ENCODE assay signal across 9 mouse cellular contexts in the genomic region with DNA sequence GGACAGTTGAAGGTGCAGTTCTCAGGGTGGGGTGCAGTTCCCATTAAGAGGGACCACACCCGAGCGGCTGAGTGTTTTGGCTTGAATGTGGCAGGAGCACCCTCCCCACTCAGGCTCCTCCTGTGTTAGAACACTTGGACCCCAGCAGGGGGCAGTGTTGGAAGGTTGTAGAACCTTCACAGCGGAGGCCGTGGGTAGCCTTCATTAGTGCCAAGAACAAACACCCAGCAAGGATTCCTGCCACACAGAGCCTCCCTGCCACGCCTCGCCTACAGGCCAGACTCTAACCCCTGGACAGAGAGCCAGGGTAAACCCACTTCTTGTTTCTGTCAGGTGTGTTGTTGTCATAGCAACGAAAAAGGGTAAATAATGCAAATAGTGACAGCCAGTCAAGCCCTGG.
DNase-seq lines count a peak whose midpoint lies in the region; ATAC-seq and TF ChIP-seq lines count a peak whose summit lies in the region.
"Had no signal": no experiment of that assay in that cellular context is flagged by ENCODE, and none has a peak within 500 bp of the region (broad histone marks: within the 10 kb centered on the region; RNA-seq: fewer than 3 reads in every experiment).

No protein-coding gene starts in this region.

- H3K4me2 ChIP-seq in stomach, postnatal 0 days (replicated peaks; ENCODE audit: low read depth), result no peak overlapping the region
- H3K4me2 ChIP-seq: lung, embryonic 15.5 days had no signal

- no peaks in the 10 kb centered on the region for H3K4me1 ChIP-seq in liver, adult 2 months (ENCODE audit: control insufficient read depth, insufficient read depth, low read length)
- no peaks in the 10 kb centered on the region; the same call in 1 of the 2 replicates for H3K4me1 ChIP-seq in stomach, postnatal 0 days (replicated peaks; ENCODE audit: control insufficient read depth, insufficient read depth)

- DNase-seq in left cerebral cortex, postnatal 4 days, result peak; percentile 23
- DNase-seq in left cerebral cortex, postnatal 36 days (ENCODE audit: low spot score in 2 of 2), result no peak
- peak; percentile 19 for DNase-seq in Muller cell, postnatal 12 days (ENCODE audit: inconsistent ontology term)
- peak; percentile 29 for DNase-seq in c-Kit-positive CD71-positive TER-119-positive erythroid progenitor cells, embryonic 14.5 days (ENCODE audit: low spot score)
- peak; percentile 44 for DNase-seq in liver, adult 2 months (ENCODE audit: extremely low read depth, low read depth, low spot score)
- peak; percentile 80 for DNase-seq in stomach, postnatal 0 days (ENCODE audit: low spot score)
- DNase-seq in heart, adult 8-10 months (ENCODE audit: low spot score), result no peak
- DNase-seq in layer of hippocampus, adult 9-10 months (ENCODE audit: low spot score), result no peak

- whole genome bisulfite sequencing in liver, adult 2 months, result 27% methylated on average over 7 of the region's 7 CpGs
- 52% methylated on average over 7 of the region's 7 CpGs for WGBS in stomach, postnatal 0 days

- intact Hi-C loops in left cerebral cortex, postnatal 4 days (cut with DNase I), result loop anchor here (5.0 to 10.0 kb wide), 2 partner anchors 255 to 353 kb away; a partner anchor contains a TSS
- intact Hi-C loops in left cerebral cortex, postnatal 36 days (cut with DNase I), result loop anchor here (10.0 kb wide), 1 partner anchor 53 kb away; no protein-coding TSS in a partner anchor

- peak; percentile 60 for TF ChIP-seq CTCF in liver, adult 2 months (IDR thresholded peaks at IDR 0.05; ENCODE audit: low read depth, low read length)
- peak; percentile 73 for TF ChIP-seq CTCF in stomach, postnatal 0 days (IDR thresholded peaks at IDR 0.05; ENCODE audit: low read depth)

- peak; percentile 85 for ATAC-seq in stomach, postnatal 0 days (ENCODE audit: low FRiP score, low TSS enrichment)

- H3K9me3 ChIP-seq in stomach, postnatal 0 days (ENCODE audit: control insufficient read depth, low read length), result no peaks in the 10 kb centered on the region
- H3K9me3 ChIP-seq: lung, embryonic 15.5 days had no signal

- H3K79me2 ChIP-seq in liver, adult 2 months (ENCODE audit: control insufficient read depth, insufficient read depth, low read length), result no peaks in the 10 kb centered on the region

- TF ChIP-seq POLR2A in liver, adult 2 months (IDR thresholded peaks at IDR 0.05; ENCODE audit: extremely low read depth, insufficient read depth, low read length), result no peak

- H3K9ac ChIP-seq in liver, adult 2 months (ENCODE audit: low read depth, low read length), result no peak overlapping the region
- H3K9ac ChIP-seq in stomach, postnatal 0 days (ENCODE audit: low read length), result no peak overlapping the region
- H3K9ac ChIP-seq: lung, embryonic 15.5 days had no signal

- no peaks in the 10 kb centered on the region for H3K36me3 ChIP-seq in liver, adult 2 months (ENCODE audit: control insufficient read depth, insufficient read depth, low read length)
- H3K36me3 ChIP-seq in stomach, postnatal 0 days (ENCODE audit: control insufficient read depth, insufficient read depth, low read length), result no peaks in the 10 kb centered on the region
- H3K36me3 ChIP-seq: lung, embryonic 15.5 days had no signal

- H3K27ac ChIP-seq in liver, adult 2 months (replicated peaks; ENCODE audit: insufficient read depth, low read depth, low read length), result no peak overlapping the region
- H3K27ac ChIP-seq in stomach, postnatal 0 days (replicated peaks), result no peak overlapping the region
- H3K27ac ChIP-seq: lung, embryonic 15.5 days had no signal

- no peaks in the 10 kb centered on the region for H3K27me3 ChIP-seq in liver, adult 2 months (ENCODE audit: control insufficient read depth, insufficient read depth, low read length)
- no peaks in the 10 kb centered on the region for H3K27me3 ChIP-seq in stomach, postnatal 0 days (ENCODE audit: control insufficient read depth, insufficient read depth, low read length)

- no peak for TF ChIP-seq EP300 in stomach, postnatal 0 days (optimal IDR thresholded peaks at IDR 0.05)

- H3K4me3 ChIP-seq in liver, adult 2 months (ENCODE audit: insufficient read depth, low read depth, low read length), result no peak overlapping the region
- no peak overlapping the region for H3K4me3 ChIP-seq in stomach, postnatal 0 days (ENCODE audit: low read depth, low read length)
- H3K4me3 ChIP-seq: lung, embryonic 15.5 days had no signal

Comparison
In these comparisons a context has a peak if more than half of its experiments do, and no peak if none do; other contexts are left out.
1. DNase-seq: peak in left cerebral cortex, postnatal 4 days (single experiment), Muller cell, postnatal 12 days (single experiment), c-Kit-positive CD71-positive TER-119-positive erythroid progenitor cells, embryonic 14.5 days (single experiment), liver, adult 2 months (single experiment) and stomach, postnatal 0 days (single experiment); none in left cerebral cortex, postnatal 36 days (0 of 2), heart, adult 8-10 months (single experiment) and layer of hippocampus, adult 9-10 months (single experiment).